Mouse (Mus musculus) liver, embryonic 14.5 days (tissue): ENCODE measurements around the gene Pnkd.

Experiments used
- CTCF ChIP-seq: IDR thresholded peaks from 2 replicates; pipeline ENCODE4 v1.5.1; 2016; ENCODE audit warnings: antibody characterized with exemption, low read depth, control low read depth
- EP300 ChIP-seq: IDR thresholded peaks from 2 replicates; pipeline ENCODE4 v1.6.1; 2016; ENCODE audit warnings: antibody characterized with exemption, low read depth

DNA sequence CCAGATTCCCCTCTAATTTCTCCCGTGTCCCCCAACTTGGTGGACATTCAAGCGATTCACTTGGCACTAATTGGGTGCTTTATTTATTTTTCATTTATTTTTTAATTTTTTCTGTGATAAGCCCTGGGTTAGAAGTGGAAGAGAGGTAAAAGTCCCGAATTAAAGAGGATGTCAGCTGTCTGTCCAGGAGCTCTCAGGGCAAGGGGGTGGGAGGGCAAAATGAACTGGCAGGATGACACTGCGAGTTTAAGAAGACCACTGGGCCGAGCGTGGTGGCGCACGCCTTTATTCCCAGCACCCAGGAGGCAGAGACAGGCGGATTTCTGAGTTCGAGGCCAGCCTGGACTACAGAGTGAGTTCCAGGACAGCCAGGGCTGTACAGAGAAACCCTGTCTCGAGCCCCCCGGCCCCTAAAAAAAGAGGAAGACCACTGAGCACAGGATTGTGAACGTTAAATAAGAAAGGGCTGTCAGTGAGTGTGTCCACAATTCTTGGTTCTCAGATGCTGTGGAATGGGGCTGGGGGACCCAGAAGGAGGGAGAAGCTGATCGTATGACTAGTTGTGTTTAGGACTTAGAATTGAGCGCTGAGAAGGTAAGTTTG is 102.8 kb downstream of the Pnkd start:
- TF ChIP-seq EP300 (no peak), CTCF (no peak)
